Mouse (Mus musculus): ENCODE data around the gene Ifnar2.

The Ifnar2 gene

GRCm38 (mm10) chr16:91391421-91391820 lies 18.8 kb downstream of the Ifnar2 start, which contains the start of gene Gm21970:
Gene Gm21970 (plus strand): TSS chr16:91391721.
- DNase-seq (ENCODE audit: low spot score in 2 of 2): no peak

GRCm38 (mm10) chr16:91394826-91395410 lies 22.3 kb downstream of the Ifnar2 start:
- DNase-seq (ENCODE audit: low spot score in 2 of 2): no peak

- DNase-seq (ENCODE audit: low spot score in 2 of 2): no peak
Observed at GRCm38 (mm10) chr16:91395633-91396392, 23.2 kb downstream of the Ifnar2 start.

GRCm38 (mm10) chr16:91396844-91397537 lies 24.4 kb downstream of the Ifnar2 start:
- no peak for DNase-seq (ENCODE audit: low spot score in 2 of 2)

- no peak for DNase-seq (ENCODE audit: low spot score in 2 of 2)
Observed at GRCm38 (mm10) chr16:91398030-91398429, 25.4 kb downstream of the Ifnar2 start.

- DNase-seq (ENCODE audit: low spot score in 2 of 2): no peak
Observed at GRCm38 (mm10) chr16:91398944-91399343, 26.4 kb downstream of the Ifnar2 start.

GRCm38 (mm10) chr16:91401569-91402165 lies 29.1 kb downstream of the Ifnar2 start:
- no peak for DNase-seq (ENCODE audit: low spot score in 2 of 2)

- DNase-seq (ENCODE audit: low spot score in 2 of 2): no peak
Observed at GRCm38 (mm10) chr16:91403784-91404183, 31.2 kb downstream of the Ifnar2 start.

GRCm38 (mm10) chr16:91404187-91404586 lies 31.6 kb downstream of the Ifnar2 start:
- no peak for DNase-seq (ENCODE audit: low spot score in 2 of 2)

GRCm38 (mm10) chr16:91404828-91405577 lies 32.4 kb downstream of the Ifnar2 start:
- DNase-seq (ENCODE audit: low spot score in 2 of 2): no peak

- DNase-seq (ENCODE audit: low spot score in 2 of 2): peak; percentile 17 to 27
Observed at GRCm38 (mm10) chr16:91405640-91406584, 33.3 kb downstream of the Ifnar2 start, which contains the start of gene Il10rb. Gene Il10rb (plus strand): TSS chr16:91406164.

- peak in 1 of 2 experiments; percentile 23 for DNase-seq (ENCODE audit: low spot score in 2 of 2)
Observed at GRCm38 (mm10) chr16:91406585-91407220, 34.1 kb downstream of the Ifnar2 start.

- DNase-seq (ENCODE audit: low spot score in 2 of 2): no peak
Observed at GRCm38 (mm10) chr16:91413102-91413844, 40.7 kb downstream of the Ifnar2 start.

- no peak for DNase-seq (ENCODE audit: low spot score in 2 of 2)
Observed at GRCm38 (mm10) chr16:91415391-91416189, 43.0 kb downstream of the Ifnar2 start.

- DNase-seq (ENCODE audit: low spot score in 2 of 2): no peak
Observed at GRCm38 (mm10) chr16:91416357-91416756, 43.8 kb downstream of the Ifnar2 start.

- no peak for DNase-seq (ENCODE audit: low spot score in 2 of 2)
Observed at GRCm38 (mm10) chr16:91416938-91417337, 44.4 kb downstream of the Ifnar2 start.

- DNase-seq (ENCODE audit: low spot score in 2 of 2): no peak
Observed at GRCm38 (mm10) chr16:91418531-91418930, 45.9 kb downstream of the Ifnar2 start.

GRCm38 (mm10) chr16:91425816-91426215 lies 53.2 kb downstream of the Ifnar2 start:
- DNase-seq (ENCODE audit: low spot score in 2 of 2): no peak
